Mouse (Mus musculus) liver, embryonic 15.5 days (tissue): ENCODE data around the gene Naaladl1. TPM values are rescaled to one million over a fixed set of nuclear protein-coding genes. Genes with fewer than 3 reads are reported as not detected.

ENCODE experiments used
- ATAC-seq: fragments of 200-750 bp; cut with Nextera tagmentation; 2 replicates; pipeline ENCODE4 v1.8.0; 2017; ENCODE audit warnings: moderate number of reproducible peaks, mild to moderate bottlenecking, moderate library complexity; ENCODE audit not compliant: insufficient read depth
- H3K27ac ChIP-seq: fragments of 300-500 bp; sonication (generic); replicated peaks from 2 replicates; pipeline ENCODE4 v1.5.1; 2015; ENCODE audit warnings: mild to moderate bottlenecking, inconsistent platforms
- H3K27me3 ChIP-seq: fragments of 300-500 bp; sonication (generic); 2 replicates; pipeline ENCODE4 v1.6.1; 2015; ENCODE audit warnings: mild to moderate bottlenecking, inconsistent platforms
- H3K36me3 ChIP-seq: fragments of 300-500 bp; sonication (generic); replicated peaks from 2 replicates; pipeline ENCODE4 v1.6.1; 2015; ENCODE audit warnings: moderate library complexity, mild to moderate bottlenecking, inconsistent platforms
- H3K4me1 ChIP-seq: fragments of 300-500 bp; sonication (generic); replicated peaks from 2 replicates; pipeline ENCODE4 v1.6.1; 2015; ENCODE audit warnings: inconsistent platforms
- H3K4me2 ChIP-seq: fragments of 300-500 bp; sonication (generic); 2 replicates; pipeline ENCODE4 v1.6.1; 2015; ENCODE audit warnings: moderate library complexity, mild to moderate bottlenecking, inconsistent platforms
- H3K4me3 ChIP-seq: fragments of 300-500 bp; sonication (generic); replicated peaks from 2 replicates; pipeline ENCODE4 v1.5.1; 2015; ENCODE audit warnings: mild to moderate bottlenecking, inconsistent platforms
- H3K9ac ChIP-seq: fragments of 300-500 bp; sonication (generic); 2 replicates; pipeline ENCODE4 v1.6.1; 2015; ENCODE audit warnings: moderate library complexity, mild to moderate bottlenecking, inconsistent platforms
- H3K9me3 ChIP-seq: fragments of 300-500 bp; sonication (generic); replicated peaks from 2 replicates; pipeline ENCODE4 v1.6.1; 2016; ENCODE audit warnings: inconsistent platforms
- WGBS: fragments of 180-500 bp; shearing (Covaris S2); methylation state at CpG from one replicate; pipeline ENCODE4 v1.1.7; 2015; ENCODE audit warnings: mixed read lengths; ENCODE audit not compliant: insufficient replicate concordance; 5-methylcytosine and 5-hydroxymethylcytosine counted together
- polyA plus RNA-seq: library from polyadenylated mRNA; unstranded; fragments of >200 nt; fragmentation: Nextera tagmentation; extraction: Ambion mirVana; gene quantifications from 2 replicates; pipeline ENCODE4 v1.2.1, GENCODE M21; 2015

Gene Naaladl1
- polyA plus RNA-seq, 1 experiment from 2014 or later = 3.7 TPM

DNA sequence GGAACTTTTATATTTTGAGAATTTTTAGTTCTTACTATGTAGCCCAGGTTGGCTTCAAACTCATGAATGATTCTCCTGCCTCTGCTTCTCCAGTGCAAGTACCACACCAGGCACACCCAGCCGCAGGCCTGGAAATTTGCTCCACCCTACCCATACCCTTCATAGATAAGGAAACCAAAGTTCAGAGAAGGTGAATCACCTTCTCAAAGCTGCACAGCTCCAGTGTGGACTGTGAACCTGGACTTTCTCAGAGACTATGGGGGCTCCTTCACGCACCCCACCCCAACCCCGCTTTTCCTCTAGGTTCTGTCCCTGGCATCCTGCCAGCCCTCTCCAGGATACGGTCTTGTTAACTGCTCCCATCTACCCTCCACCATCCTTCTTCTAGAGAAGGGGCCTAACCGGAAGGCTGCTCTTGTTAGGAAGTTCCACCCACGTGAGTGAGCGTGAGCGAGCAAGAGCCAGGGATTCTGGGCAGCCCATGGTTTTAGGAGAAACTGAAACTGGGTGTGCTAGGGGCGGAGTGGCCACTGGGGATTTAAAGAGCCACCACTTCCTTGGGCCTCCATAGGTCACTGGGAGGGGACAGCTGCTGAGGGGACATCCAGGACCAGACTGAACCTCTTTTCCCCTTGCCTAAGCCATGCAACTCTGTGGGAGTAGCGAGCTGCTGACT is 58.4 kb downstream of the Naaladl1 start:
- WGBS = 54% methylated on average over 10 of the region's 10 CpGs

More for the DNA sequence above, 58.4 kb downstream of the Naaladl1 start:
- H3K9ac ChIP-seq = no peak overlapping the region
- H3K9me3 ChIP-seq = no peaks in the 10 kb centered on the region
- no peak overlapping the region for H3K4me3 ChIP-seq
- H3K4me2 ChIP-seq = no peak overlapping the region
- no peak overlapping the region for H3K27ac ChIP-seq
- no peaks in the 10 kb centered on the region for H3K36me3 ChIP-seq
- 0 out of 2 replicates have a peak, but pooled peaks cover 7% of the 10 kb centered on the region for H3K4me1 ChIP-seq
- H3K27me3 ChIP-seq = peaks cover 8% of the 10 kb centered on the region; the same call in 1 of the 2 replicates
- no peak for ATAC-seq

Other genes with a start within 250 kb of the Naaladl1 start
- 12.9 and 13.1 TPM in 2 replicates for gene Frmd8, start 230.5 kb upstream of the Naaladl1 start, polyA plus RNA-seq
- 7.1 and 7.9 TPM in 2 replicates for gene Slc25a45, start 228.0 kb upstream of the Naaladl1 start, polyA plus RNA-seq
- 2.8 and 2.9 TPM in 2 replicates for gene Tigd3, start 211.6 kb upstream of the Naaladl1 start, polyA plus RNA-seq
- gene Dpf2, start 192.8 kb upstream of the Naaladl1 start, polyA plus RNA-seq = 52.7 and 59.4 TPM in 2 replicates
- gene Cdc42ep2, start 181.0 kb upstream of the Naaladl1 start, polyA plus RNA-seq = 2.9 and 3.1 TPM in 2 replicates
- gene Pola2, start 141.6 kb upstream of the Naaladl1 start, polyA plus RNA-seq = 53.8 and 58.9 TPM in 2 replicates
- gene Slc22a20, start 119.6 kb upstream of the Naaladl1 start, polyA plus RNA-seq = 0.05 TPM in 1 of 2 replicates, not detected in the other
- 25.1 and 26.1 TPM in 2 replicates for gene Capn1, start 89.9 kb upstream of the Naaladl1 start, polyA plus RNA-seq
- 13.3 and 17.3 TPM in 2 replicates for gene Syvn1, start 59.2 kb upstream of the Naaladl1 start, polyA plus RNA-seq
- gene Mrpl49, start 48.0 kb upstream of the Naaladl1 start, polyA plus RNA-seq = 39.5 and 41.8 TPM in 2 replicates
- gene Fau, start 47.9 kb upstream of the Naaladl1 start, polyA plus RNA-seq = 401 and 446 TPM in 2 replicates
- 19.1 and 19.5 TPM in 2 replicates for gene Znhit2, start 44.6 kb upstream of the Naaladl1 start, polyA plus RNA-seq
- gene Tm7sf2, start 37.4 kb upstream of the Naaladl1 start, polyA plus RNA-seq = 49.1 and 50.2 TPM in 2 replicates
- 27.3 and 30.8 TPM in 2 replicates for gene Vps51, start 28.6 kb upstream of the Naaladl1 start, polyA plus RNA-seq
- not detected in 2 replicates for gene Tmem262, start 25.7 kb upstream of the Naaladl1 start, polyA plus RNA-seq
- 0.48 and 0.67 TPM in 2 replicates for gene Gm28374, start 23.5 kb upstream of the Naaladl1 start, polyA plus RNA-seq
- 19.7 and 24.4 TPM in 2 replicates for gene Zfpl1, start 20.8 kb upstream of the Naaladl1 start, polyA plus RNA-seq
- gene Cdca5, start 20.8 kb upstream of the Naaladl1 start, polyA plus RNA-seq = 34.5 and 35.4 TPM in 2 replicates
- 0.23 and 0.25 TPM in 2 replicates for gene AC131692.1, start 11.4 kb upstream of the Naaladl1 start, polyA plus RNA-seq
- 23.2 and 24.0 TPM in 2 replicates for gene Sac3d1, start 12.9 kb downstream of the Naaladl1 start, polyA plus RNA-seq
- gene Snx15, start 22.5 kb downstream of the Naaladl1 start, polyA plus RNA-seq = 58.5 and 66.0 TPM in 2 replicates
- gene Batf2, start 35.2 kb downstream of the Naaladl1 start, polyA plus RNA-seq = 0.17 and 0.44 TPM in 2 replicates
- 26.0 and 28.8 TPM in 2 replicates for gene Arl2, start 35.8 kb downstream of the Naaladl1 start, polyA plus RNA-seq
- gene Majin, start 78.6 kb downstream of the Naaladl1 start, polyA plus RNA-seq = not detected in 2 replicates
- 0.15 and 0.28 TPM in 2 replicates for gene Gpha2, start 120.6 kb downstream of the Naaladl1 start, polyA plus RNA-seq
- gene Ppp2r5b, start 130.1 kb downstream of the Naaladl1 start, polyA plus RNA-seq = 3.3 and 5.0 TPM in 2 replicates
- gene Atg2a, start 135.9 kb downstream of the Naaladl1 start, polyA plus RNA-seq = 4.7 and 5.8 TPM in 2 replicates
- 64.0 and 69.3 TPM in 2 replicates for gene Ehd1, start 170.9 kb downstream of the Naaladl1 start, polyA plus RNA-seq
- 0.21 and 0.38 TPM in 2 replicates for gene Cdc42bpg, start 200.7 kb downstream of the Naaladl1 start, polyA plus RNA-seq
- 25.1 and 25.4 TPM in 2 replicates for gene Men1, start 229.2 kb downstream of the Naaladl1 start, polyA plus RNA-seq
- 7.7 and 9.1 TPM in 2 replicates for gene Map4k2, start 235.4 kb downstream of the Naaladl1 start, polyA plus RNA-seq